19 mouse cellular contexts compared by ENCODE assay signal in genomic region chr14:73112186-73112840, GRCm38 (mm10). TPM values are rescaled to one million over a fixed set of nuclear protein-coding genes. Genes with fewer than 3 reads are reported as not detected.
DNase-seq lines count a peak whose midpoint lies in the region; ATAC-seq and TF ChIP-seq lines count a peak whose summit lies in the region.
"Had no signal": no experiment of that assay in that cellular context is flagged by ENCODE, and none has a peak within 500 bp of the region (broad histone marks: within the 10 kb centered on the region; RNA-seq: fewer than 3 reads in every experiment).

No protein-coding gene starts in this region.

- TF ChIP-seq POLR2A in kidney, adult 2 months (IDR thresholded peaks at IDR 0.05; ENCODE audit: low read depth, low read length) = no peak

- ATAC-seq in forebrain, embryonic 16.5 days = no peak
- ATAC-seq: hindbrain, embryonic 16.5 days; midbrain, embryonic 13.5 days had no signal

- peak; percentile 76 for DNase-seq in kidney, adult 2 months
- DNase-seq in kidney, postnatal 4 days = no peak
- peak; percentile 49 for DNase-seq in fat pad, adult 2 months (ENCODE audit: extremely low read depth, low read depth, low spot score)
- peak; percentile 21 for DNase-seq in limb, embryonic 10.5 days (ENCODE audit: low spot score)
- peak; percentile 60 for DNase-seq in thymus, postnatal 0 days (ENCODE audit: low spot score)
- no peak for DNase-seq in right cerebral cortex, adult 18-20 months
- DNase-seq in layer of hippocampus, adult 2 months (ENCODE audit: low spot score in 2 of 2) = no peak
- DNase-seq: adrenal gland, adult 2 months; cerebellum, adult 2 months; gastrocnemius, adult 2 months; heart, postnatal 14 days; lung, postnatal 14 days had no signal

- no peak overlapping the region for H3K27ac ChIP-seq in kidney, adult 2 months (ENCODE audit: insufficient read depth, low read depth, low read length)
- H3K27ac ChIP-seq in limb, embryonic 10.5 days = no peak overlapping the region
- no peak overlapping the region for H3K27ac ChIP-seq in layer of hippocampus, adult 2 months
- no peak overlapping the region for H3K27ac ChIP-seq in forebrain, embryonic 16.5 days (ENCODE audit: low read length)
- H3K27ac ChIP-seq: embryonic facial prominence, embryonic 13.5 days; forebrain, embryonic 12.5 days; gastrocnemius, adult 2 months; liver, embryonic 15.5 days; midbrain, embryonic 13.5 days had no signal

- no peaks in the 10 kb centered on the region for H3K9me3 ChIP-seq in limb, embryonic 10.5 days (replicated peaks)
- no peaks in the 10 kb centered on the region for H3K9me3 ChIP-seq in forebrain, embryonic 16.5 days (ENCODE audit: control insufficient read depth, low read length)
- H3K9me3 ChIP-seq: embryonic facial prominence, embryonic 13.5 days; forebrain, embryonic 12.5 days; liver, embryonic 15.5 days; midbrain, embryonic 13.5 days had no signal

- 47% methylated on average over 12 of the region's 12 CpGs for WGBS in kidney, adult 2 months
- WGBS in limb, embryonic 10.5 days = 71% methylated on average over 12 of the region's 12 CpGs
- WGBS in forebrain, embryonic 16.5 days = 45% methylated on average over 12 of the region's 12 CpGs

- H3K27me3 ChIP-seq in kidney, adult 2 months (replicated peaks; ENCODE audit: control insufficient read depth, insufficient read depth, low read length) = no peaks in the 10 kb centered on the region
- peaks cover 14% of the 10 kb centered on the region for H3K27me3 ChIP-seq in limb, embryonic 10.5 days (ENCODE audit: low read depth, poor library complexity, severe bottlenecking)
- H3K27me3 ChIP-seq in forebrain, embryonic 16.5 days (replicated peaks; ENCODE audit: control insufficient read depth, insufficient read depth, low read length) = no peaks in the 10 kb centered on the region
- H3K27me3 ChIP-seq: embryonic facial prominence, embryonic 13.5 days; forebrain, embryonic 12.5 days; liver, embryonic 15.5 days; midbrain, embryonic 13.5 days had no signal

- no peaks in the 10 kb centered on the region; the same call in 1 of the 2 replicates for H3K4me1 ChIP-seq in kidney, adult 2 months (ENCODE audit: control insufficient read depth, insufficient read depth, low read length)
- H3K4me1 ChIP-seq in limb, embryonic 10.5 days = peaks cover 12% of the 10 kb centered on the region
- no peaks in the 10 kb centered on the region for H3K4me1 ChIP-seq in forebrain, embryonic 16.5 days (replicated peaks; ENCODE audit: control insufficient read depth, insufficient read depth, low read length)
- H3K4me1 ChIP-seq: forebrain, embryonic 12.5 days; midbrain, embryonic 13.5 days had no signal

- H3K4me3 ChIP-seq in kidney, adult 2 months (ENCODE audit: insufficient read depth, low read depth, low read length) = no peak overlapping the region
- H3K4me3 ChIP-seq in limb, embryonic 10.5 days = no peak overlapping the region
- H3K4me3 ChIP-seq in layer of hippocampus, adult 2 months = no peak overlapping the region
- no peak overlapping the region for H3K4me3 ChIP-seq in forebrain, embryonic 16.5 days (replicated peaks; ENCODE audit: low read length)
- H3K4me3 ChIP-seq: embryonic facial prominence, embryonic 13.5 days; forebrain, embryonic 12.5 days; gastrocnemius, adult 2 months; liver, embryonic 15.5 days; midbrain, embryonic 13.5 days; myocyte had no signal

- H3K4me2 ChIP-seq in forebrain, embryonic 16.5 days (ENCODE audit: low read length) = no peak overlapping the region
- H3K4me2 ChIP-seq: embryonic facial prominence, embryonic 13.5 days; forebrain, embryonic 12.5 days; liver, embryonic 15.5 days; midbrain, embryonic 13.5 days had no signal

- H3K9ac ChIP-seq in forebrain, embryonic 16.5 days (replicated peaks; ENCODE audit: low read depth, low read length) = no peak overlapping the region
- H3K9ac ChIP-seq: embryonic facial prominence, embryonic 13.5 days; forebrain, embryonic 12.5 days; liver, embryonic 15.5 days; midbrain, embryonic 13.5 days had no signal

- TF ChIP-seq CTCF in kidney, adult 2 months (conservative IDR thresholded peaks at IDR 0.05; ENCODE audit: insufficient read depth, insufficient read length, low read depth, low read length) = no peak
- TF ChIP-seq CTCF in layer of hippocampus, adult 2 months (conservative IDR thresholded peaks at IDR 0.05) = no peak

- H3K36me3 ChIP-seq in kidney, adult 2 months (ENCODE audit: control insufficient read depth, insufficient read depth, low read length) = no peaks in the 10 kb centered on the region
- no peaks in the 10 kb centered on the region for H3K36me3 ChIP-seq in limb, embryonic 10.5 days
- H3K36me3 ChIP-seq in forebrain, embryonic 16.5 days (ENCODE audit: control insufficient read depth, insufficient read depth) = no peaks in the 10 kb centered on the region
- H3K36me3 ChIP-seq: embryonic facial prominence, embryonic 13.5 days; forebrain, embryonic 12.5 days; liver, embryonic 15.5 days; midbrain, embryonic 13.5 days had no signal

RNA-seq across cellular contexts. Expression of gene Rcbtb2, which starts 10.5 kb away (rescaled TPM):
- 32.3 and 33.2 TPM in 2 replicates for polyA plus RNA-seq in kidney, adult 2 months (2012; rRNA removed)
- 202 and 208 TPM in 2 replicates for polyA plus RNA-seq in limb, embryonic 10.5 days (2016; fragmentation: Nextera tagmentation; extraction: Ambion mirVana)
- 281 and 293 TPM in 2 replicates for polyA plus RNA-seq in thymus, postnatal 0 days (2015; fragmentation: Nextera tagmentation; extraction: Ambion mirVana)
- total RNA-seq in layer of hippocampus, adult 2 months (2021) = 10 to 100 TPM; 29.0 to 34.8 TPM
- 79.0 and 101 TPM in 2 replicates for polyA plus RNA-seq in forebrain, embryonic 16.5 days (2015; fragmentation: Nextera tagmentation; extraction: Ambion mirVana)

Comparison
In these comparisons a context has a peak if more than half of its experiments do, and no peak if none do; other contexts are left out.
1. DNase-seq: peak in kidney, adult 2 months (single experiment), fat pad, adult 2 months (single experiment), limb, embryonic 10.5 days (single experiment) and thymus, postnatal 0 days (single experiment); none in kidney, postnatal 4 days (0 of 2), right cerebral cortex, adult 18-20 months (single experiment) and layer of hippocampus, adult 2 months (0 of 2).